Mouse (Mus musculus) hematopoietic stem cell, adult 5-6 weeks (primary cell): Measurements from ENCODE around the gene Dpep1. TPM values are rescaled to one million over a fixed set of nuclear protein-coding genes. Genes with fewer than 3 reads are reported as not detected.
"Not testable (repeated sequence)": the region's sequence is repeated elsewhere in the genome, so short reads cannot be mapped to it uniquely, and the experiment has no call there.

Source experiments
- ATAC-seq, 2 experiments: fragments of 125-278 bp in 1 of 2; replicated peaks in 1 of 2; 2 replicates each; pipeline ENCODE4 v1.8.0; 2016 to 2017; ENCODE audit warnings: inconsistent platforms in 2 of 2, mild to moderate bottlenecking in 2 of 2, moderate number of reproducible peaks in 2 of 2, low read depth in 1 of 2, moderate TSS enrichment in 1 of 2; ENCODE audit not compliant: low FRiP score in 2 of 2, poor library complexity in 2 of 2, severe bottlenecking in 2 of 2, insufficient read depth in 1 of 2, low TSS enrichment in 1 of 2
- total RNA-seq: library from RNA; stranded (forward); fragments of 172-1452, 232-1000 nt; gene quantifications from 2 replicates; pipeline ENCODE4 v1.2.3, GENCODE M21; 2017

The Dpep1 gene
- total RNA-seq, 1 experiment from 2014 or later: not detected

DNA sequence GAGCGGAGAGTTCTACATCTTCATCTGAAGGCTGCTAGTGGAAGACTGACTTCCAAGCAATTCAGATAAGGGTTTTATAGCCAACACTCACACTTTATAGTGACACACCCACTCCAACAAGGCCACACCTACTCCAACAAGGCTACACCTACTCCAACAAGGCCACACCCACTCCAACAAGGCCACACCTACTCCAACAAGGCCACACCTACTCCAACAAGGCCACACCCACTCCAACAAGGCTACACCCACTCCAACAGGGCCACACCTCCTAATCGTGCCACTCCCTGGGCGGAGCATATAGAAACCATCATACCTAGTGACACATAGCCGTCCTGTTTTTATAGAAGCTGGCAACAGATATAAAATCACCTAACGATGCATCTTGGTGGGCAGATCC lies 11.0 kb downstream of the Dpep1 start:
- ATAC-seq: not testable (repeated sequence)

DNA sequence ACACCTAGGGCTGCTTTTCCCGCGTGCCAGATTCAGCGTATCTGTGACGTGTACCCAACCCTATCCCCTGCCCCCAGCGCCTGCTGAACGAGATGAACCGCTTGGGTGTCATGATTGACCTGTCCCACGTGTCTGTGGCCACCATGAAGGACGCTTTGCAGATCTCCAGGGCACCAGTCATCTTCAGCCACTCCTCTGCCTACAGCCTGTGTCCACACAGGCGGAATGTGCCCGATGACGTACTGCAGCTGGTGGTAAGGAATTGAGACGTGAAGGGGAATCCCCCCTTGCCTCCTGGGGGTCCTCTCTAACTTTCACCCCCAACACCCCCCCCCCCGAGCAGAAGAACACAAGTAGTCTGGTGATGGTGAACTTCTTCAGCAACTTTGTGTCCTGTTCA lies 13.8 kb downstream of the Dpep1 start:
- no peak for ATAC-seq

DNA sequence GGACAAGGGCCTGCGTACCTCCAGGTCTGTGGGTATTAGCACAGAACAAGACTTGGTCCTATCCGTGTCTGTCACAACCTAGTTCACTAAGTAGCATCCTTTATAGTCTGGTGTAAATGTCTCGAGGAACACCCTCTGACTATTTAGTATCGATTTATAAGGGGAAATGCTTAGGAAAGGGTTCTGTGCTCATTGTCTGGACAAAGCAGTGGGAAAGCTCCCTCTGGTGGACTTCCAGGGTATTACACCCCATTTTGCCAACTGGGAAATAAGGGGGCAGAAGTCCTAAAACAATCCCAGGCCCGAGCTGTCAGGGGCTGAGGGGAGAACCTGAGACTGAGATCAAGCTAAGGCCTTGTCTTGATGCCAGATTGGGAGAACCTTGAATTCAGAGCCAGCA lies 16.2 kb downstream of the Dpep1 start:
- ATAC-seq: peak; percentile 46 to 61; a peak in 1 of 4 replicates

DNA sequence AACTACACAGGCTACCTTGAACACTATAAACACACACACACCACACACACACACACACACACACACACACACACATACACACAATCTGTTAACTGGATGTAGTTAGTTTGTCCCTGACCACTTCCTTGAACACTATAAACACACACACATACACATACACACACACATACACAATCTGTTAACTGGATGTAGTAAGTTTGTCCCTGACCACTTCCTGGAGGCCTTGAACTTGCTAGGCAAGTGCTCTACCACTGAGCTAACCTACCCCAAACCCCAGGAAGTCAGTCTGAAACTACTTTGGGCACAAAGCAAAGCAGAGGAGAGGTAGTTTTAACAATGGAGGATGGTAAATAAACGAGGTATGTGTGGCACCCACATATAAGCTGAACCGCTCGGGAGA lies 17.5 kb downstream of the Dpep1 start:
- no peak for ATAC-seq

DNA sequence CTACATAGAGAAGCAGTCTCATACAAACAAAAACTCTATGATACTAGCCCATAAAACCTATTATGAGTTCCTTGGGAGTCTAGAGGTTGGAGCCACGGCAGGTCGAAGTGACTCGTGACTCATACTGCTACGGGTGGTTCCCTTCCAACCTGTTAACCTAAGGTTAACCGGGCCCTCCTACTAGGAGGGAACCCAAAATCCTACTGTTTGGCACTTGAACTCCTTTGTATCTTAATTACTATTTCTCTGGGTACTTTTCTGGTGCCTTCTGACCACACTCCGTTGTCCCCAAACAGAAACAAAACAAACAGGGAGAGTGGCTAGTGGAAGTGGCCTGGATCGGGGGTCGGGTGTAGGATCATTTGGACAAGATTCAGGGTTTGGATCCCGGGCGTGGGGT lies 25.8 kb downstream of the Dpep1 start:
- ATAC-seq: no peak

DNA sequence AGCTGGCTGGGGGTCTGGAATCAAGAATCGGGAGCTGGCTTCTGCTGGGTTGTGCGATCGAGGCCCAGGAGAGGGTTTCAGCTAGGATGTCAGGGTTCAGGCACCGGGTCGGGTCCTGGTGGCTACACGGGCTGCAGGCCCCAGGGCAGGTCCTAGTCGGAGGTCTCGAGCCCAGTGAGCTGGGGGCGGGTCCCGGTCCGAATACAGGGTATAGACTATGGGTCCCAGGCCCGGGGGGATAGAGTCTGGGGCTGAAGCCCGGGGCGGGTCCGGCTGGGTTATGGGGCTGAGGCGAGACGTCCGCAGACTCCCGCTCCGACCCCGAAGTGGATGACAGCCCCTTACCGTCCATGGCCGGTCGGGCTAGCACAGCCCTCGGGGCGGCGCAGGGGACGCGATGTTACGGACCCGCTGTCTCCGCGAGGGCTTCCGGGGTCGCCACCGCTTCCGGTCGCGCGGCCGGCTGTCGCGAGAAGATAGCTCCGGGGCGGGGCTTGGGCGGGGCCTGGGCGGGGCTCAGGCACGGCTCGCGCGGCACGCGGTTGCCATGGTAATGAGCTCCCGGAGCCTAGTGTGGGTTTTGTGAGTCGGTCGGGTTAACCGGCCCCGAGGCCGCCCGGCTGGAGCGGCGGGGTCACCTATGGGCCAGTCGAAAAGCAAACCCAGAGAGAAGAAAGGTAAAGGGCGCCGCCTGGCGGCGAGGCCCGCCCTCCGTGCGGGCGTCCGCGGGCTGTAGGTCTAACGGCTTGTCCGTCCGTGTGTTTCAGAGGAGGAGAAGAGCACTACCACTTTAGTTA lies 26.5 kb downstream of the Dpep1 start, which contains the start of the genes Chmp1a and Spata33:
TSS of gene Chmp1a (minus strand) at position 443 of the 797 bp plus-strand sequence.
TSS of gene Spata33 (plus strand) at position 512 of the 797 bp plus-strand sequence.
- ATAC-seq: peak; percentile 79 to 89

DNA sequence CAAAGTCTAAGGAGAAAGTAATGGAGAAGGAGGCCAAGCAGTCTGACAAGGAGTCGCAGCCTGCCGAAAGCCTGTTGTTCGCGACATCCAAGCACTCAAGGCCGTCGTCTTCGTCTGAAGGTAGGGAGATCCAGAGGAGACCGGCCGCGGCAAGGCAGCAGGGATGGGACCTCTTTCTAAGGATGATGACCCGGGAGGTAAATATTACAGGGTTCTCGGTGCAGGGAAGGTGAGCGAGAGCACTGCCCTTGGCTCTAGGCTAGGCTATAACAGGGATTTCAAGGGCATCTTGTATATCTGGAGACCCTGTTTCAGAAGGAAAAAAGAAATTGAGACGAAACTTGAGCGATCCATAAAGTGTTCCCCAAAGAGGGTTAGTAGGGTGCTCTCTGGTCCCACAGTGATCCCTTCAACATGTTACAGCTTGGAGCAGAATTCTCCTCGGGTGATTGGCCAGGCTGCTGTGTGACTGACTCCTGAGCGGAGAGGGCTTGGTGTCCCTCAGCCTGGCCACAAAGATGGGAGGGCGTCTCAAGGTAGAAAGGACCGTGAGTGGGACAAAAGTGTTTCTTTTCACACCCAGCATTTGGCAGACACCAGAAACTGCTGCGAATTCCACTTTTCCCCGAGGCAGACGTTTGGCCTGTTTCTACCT lies 27.2 kb downstream of the Dpep1 start:
- ATAC-seq: 0 out of 4 replicates have a peak, but pooled peaks of 1 of the 2 experiments have one; percentile 6

DNA sequence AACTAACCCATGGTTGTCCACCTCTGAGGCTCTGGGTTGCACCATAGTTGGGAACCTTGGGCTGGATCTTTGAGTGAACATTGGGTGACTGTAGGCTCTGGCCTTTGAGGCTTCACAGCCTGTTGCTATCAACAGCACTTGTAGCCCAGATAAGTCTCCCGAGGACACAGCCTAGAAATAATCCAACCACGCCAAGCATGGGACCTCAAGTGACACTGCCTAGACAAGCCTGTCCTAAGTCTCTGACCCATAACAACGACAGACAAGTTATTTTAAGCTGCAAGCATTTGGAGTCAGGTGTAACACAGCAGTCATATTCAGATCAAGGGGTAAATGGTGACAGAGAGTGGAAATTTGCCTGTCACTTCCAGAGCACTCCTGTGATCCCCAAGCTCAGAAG lies 29.4 kb downstream of the Dpep1 start:
- ATAC-seq: no peak

DNA sequence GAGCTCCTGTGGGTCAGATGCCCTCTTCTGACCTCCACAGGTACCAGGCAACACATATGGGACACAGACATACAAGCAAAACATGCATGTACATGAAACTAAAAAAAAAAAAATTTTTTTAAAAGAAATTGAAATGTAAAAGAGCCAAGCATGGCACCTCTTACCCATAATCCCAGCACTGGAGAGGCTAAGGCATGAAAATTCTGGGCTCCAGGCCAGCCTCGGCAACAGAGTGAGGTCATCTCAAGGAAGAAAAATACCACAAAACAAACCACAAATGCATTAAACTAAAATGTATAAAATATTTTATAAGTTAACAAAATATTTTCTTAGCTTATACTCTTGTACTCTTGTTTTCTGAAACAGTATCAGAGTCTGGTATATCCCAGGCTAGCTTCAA lies 34.9 kb downstream of the Dpep1 start:
- ATAC-seq: no peak

DNA sequence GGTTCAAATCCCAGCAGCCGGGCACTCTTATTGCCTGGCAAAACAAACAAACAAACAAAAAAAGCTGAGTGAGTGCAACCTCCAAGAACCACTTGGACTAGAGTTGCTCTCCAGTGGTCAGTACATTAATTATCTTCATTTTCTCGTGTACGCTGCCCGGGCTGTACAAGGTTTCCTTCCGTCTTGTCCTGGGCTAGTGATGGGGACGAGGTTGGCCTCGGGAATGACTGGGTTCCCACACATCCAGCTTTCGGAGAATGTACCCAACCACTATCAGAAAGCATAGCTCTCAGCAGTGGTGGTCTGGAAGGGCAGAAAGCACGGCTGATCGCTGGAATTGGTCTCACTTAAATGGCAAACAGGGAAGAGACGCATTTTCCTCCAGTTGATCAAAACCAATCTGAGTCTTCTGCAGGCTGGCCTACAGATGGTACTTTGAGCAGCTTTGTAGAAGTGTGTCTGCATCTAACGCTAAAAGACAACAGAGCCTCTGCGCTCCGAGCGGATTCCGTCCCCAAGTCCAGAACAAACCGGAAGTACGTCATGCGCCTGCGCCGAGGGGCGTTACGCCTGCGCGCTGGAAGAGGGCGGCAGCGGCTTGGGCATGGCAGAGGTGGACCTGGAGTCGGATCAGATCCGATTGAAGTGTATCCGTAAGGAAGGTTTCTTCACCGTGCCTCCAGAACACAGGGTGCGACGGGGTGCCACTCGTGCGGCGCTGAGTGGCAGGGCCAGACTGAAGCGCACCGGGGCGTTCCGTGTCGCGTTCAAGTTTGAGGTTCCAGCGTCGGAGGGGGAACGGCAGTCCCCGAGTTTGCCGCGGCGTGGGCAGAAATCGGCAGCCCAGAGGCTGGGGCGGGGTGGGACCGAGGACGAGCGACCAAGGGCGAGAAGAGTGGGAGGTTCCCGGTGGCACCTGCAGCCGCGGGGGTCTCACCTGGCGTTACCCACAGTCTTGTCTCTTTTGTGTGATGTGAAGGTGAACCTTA lies 38.5 kb downstream of the Dpep1 start, which contains the start of gene Cdk10:
TSS of gene Cdk10 (plus strand) at position 565 of the 989 bp plus-strand sequence.
- peak; percentile 82 to 94 for ATAC-seq

DNA sequence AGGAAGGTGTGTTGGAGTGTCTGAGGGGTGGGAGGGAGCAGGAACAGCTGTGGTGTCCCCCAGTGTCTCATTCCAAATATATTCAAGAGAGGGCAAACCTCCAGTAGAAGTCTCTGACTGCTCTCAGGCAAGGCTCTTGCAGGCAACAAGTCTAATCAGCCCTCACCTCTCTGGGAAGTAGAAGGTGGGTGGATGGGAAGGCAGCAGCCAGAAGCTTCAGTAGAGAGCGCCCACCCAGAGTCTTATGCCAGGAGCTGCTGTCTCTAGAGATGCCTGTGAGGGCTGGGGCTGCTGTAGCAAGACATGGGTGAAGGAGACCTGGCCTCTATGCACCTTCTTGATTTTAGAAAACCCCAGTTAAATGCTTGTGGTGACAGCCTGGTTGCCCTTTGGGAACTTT lies 42.4 kb downstream of the Dpep1 start:
- ATAC-seq: no peak

DNA sequence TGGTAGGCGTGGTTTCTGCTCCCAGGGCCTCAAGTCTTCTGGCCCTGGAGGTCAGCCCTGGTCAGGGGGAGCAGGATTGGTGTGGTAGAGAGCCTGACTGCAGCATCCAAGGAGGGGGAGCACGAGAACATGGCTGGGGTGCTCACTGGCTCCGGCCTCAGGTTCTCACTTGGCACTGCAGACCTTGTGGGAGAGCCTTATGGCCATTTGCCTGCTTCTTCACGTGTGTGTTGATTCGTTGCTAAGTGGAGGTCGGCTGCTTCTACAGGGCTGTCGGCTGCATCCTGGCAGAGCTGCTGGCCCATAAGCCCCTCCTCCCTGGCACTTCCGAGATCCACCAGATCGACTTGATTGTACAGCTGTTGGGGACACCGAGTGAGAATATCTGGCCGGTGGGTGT lies 44.3 kb downstream of the Dpep1 start:
- ATAC-seq: not testable (repeated sequence)

DNA sequence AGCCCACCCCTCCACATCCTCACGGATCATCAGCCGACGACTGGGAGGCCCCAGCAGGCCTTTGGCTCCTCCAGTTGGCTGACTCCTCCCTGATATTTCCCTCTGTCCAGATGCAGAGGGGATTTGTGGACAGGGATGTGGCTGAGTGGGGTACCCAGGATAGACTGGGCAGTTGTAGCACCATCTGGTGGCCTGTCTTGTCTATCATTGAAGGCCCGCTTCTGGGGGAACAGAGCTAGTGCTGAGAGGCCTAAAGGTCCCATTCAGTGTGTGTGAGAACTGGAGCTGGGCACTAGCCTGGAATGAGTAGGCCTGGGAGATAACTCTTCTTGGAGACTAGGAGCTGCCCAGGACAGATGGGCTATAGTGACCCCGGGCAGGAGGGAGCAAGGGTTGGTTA lies 45.7 kb downstream of the Dpep1 start:
- ATAC-seq: no peak

DNA sequence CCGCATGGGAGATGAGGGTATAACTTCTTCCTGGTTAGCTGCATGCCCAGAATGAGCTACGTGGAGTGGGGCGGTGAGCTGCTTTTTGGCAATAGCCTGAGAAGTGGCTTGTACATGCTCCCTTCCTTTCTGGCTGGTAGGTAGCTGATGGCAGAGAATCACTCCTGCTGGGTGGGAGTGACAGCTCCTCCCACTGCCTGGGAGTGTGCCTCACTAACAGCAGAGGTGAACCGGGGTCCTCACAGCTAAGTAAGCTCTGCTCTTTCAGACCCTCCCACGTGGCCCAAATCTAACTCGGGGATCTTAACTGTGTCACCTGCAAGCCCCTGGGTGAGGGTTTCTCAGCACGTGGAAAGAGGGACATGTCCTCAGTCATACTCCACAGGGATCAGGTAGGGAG lies 46.5 kb downstream of the Dpep1 start:
- ATAC-seq: no peak

DNA sequence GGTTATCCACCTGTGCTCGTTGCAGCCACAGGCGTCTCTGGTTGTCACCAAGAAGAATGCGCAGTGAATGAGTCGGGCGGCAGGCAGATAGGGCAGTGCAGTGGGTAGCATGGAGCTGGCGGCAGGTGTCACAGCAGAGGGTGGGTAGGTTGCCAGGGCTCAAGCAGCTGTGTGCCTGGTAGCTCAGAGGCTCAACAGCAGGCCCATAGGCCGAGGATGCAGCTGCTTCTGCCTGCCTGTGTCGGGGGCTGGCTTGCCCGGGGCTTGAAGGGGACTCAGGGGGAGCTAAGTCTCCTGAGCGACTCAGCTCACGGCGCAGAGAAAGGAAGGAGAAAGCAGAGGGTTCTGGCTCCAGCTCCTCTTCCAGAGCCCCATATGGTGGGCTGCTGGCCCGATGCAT lies 47.3 kb downstream of the Dpep1 start:
- ATAC-seq: no peak

DNA sequence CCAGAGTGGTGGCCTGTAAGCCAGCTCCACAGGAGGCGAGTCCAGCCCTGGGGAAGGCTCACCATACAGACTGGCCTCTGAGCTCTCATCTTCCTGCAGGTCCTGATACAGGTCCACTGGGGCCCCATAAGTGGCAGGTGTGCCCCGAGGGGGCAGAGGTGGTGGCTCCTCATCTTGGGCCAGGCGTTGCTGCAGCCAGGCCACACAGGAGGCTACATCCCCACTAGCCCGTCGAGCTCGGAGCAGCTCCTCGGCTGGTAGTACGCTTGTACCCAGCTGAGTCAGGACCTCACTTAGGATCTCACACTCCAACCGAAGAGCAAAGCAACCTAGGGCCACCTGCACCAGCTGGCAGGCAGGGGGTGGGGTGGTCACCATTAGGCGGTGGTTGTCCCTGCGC lies 47.7 kb downstream of the Dpep1 start:
- ATAC-seq: no peak

DNA sequence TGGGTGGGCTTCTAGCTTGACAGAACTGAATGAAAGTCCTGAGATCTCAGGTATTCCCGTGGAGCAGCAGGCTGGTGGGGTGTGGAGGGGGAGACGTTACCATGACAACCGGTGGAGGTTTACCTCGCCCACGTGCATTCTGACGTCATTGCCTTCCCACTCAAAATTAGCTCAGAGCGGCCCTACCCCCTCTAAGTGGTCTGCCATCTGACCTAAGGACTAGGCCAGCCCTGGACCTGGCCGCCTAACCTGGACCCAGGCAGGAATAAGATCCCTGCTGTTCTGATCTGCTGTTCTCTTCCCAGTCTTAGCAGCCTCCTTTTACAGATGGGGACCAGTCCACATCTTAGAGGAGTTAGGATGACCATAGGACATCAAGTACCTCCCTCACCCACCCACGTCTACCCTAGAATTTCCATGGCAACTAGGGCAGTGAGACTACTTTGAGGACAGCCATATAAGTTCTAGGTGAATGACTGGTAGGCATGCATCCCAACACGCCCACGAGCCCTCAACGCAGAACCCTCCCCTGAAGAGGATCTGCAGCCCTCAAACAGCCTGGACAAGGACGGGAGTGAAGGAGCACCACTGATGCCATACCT lies 49.0 kb downstream of the Dpep1 start:
- no peak for ATAC-seq
